Mouse (Mus musculus) olfactory bulb, adult 2 months (tissue): ENCODE data around the gene Tnn.

Source experiments
- CTCF ChIP-seq: fragments of 200-500 bp; IDR thresholded peaks from 2 replicates; pipeline ENCODE4 v1.5.1; 2012; ENCODE audit warnings: low read depth, mild to moderate bottlenecking, low read length, moderate library complexity; ENCODE audit not compliant: insufficient read depth
- POLR2A ChIP-seq: fragments of 200-500 bp; IDR thresholded peaks from 2 replicates; pipeline ENCODE4 v1.6.1; 2012; ENCODE audit warnings: mild to moderate bottlenecking, low read depth, low read length, moderate library complexity; ENCODE audit not compliant: insufficient read depth

- TF ChIP-seq POLR2A (no peak), CTCF (no peak)
Measured at GRCm38 (mm10) chr1:160064547-160065144, 88.7 kb downstream of the Tnn start.
